Mouse (Mus musculus): ENCODE results near the gene Ufd1. TPM values are rescaled to one million over a fixed set of nuclear protein-coding genes. Genes with fewer than 3 reads are reported as not detected.

The Ufd1 gene
- polyA plus RNA-seq (2014; fragmentation: Illumina TruSeq; extraction: RNeasy Lipid Tissue Mini Kit (QIAGEN cat#74804); ENCODE audit: low read depth, low replicate concordance) = 56.4 TPM

DNA sequence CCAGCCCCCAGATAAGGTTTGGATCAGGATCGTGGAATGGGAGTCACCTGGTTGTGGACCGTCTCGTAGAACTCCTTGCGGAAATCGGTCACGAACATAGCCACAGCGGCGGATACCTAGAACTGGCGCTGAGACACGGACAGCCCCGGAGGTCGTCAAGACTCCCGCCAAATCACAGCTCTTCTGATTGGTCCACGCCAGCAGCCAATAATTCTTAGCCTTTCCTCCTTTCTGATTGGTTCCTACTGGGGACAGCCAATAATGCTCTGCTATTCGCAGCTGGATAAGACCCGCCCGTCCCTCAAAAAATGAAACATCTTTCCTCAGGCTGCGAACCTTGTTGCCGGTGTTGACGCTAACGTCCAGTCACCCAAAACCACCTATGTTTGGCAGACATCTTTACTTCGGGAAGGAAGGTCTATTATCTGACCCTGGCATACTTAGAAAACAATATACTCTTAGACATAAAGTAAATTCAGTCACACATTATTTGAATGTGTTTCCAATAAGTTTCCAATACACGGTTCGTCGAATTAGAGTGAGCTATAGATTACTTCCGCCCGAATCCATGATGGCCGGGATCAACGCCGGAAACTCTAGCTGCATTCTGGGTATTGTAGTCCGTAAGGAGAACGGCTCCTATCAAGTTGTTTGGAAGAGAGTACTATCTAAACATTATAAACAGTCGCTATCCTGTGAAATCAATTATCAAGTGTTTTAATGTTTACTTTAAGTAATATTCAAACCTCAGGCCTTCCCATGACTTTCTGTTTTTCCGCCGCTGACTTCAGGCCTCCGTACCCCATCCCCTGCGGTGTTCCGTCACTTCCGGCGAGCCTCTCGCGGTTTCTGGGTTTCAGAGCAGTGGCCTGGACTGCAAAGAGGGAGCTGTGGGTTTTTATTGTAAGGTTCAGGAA is at the start of gene Ufd1, which contains the start of gene Cdc45:
Gene Ufd1, plus strand, starts transcription at position 312 of the 917 bp plus-strand sequence.
Gene Cdc45, minus strand, starts transcription at position 520 of the 917 bp plus-strand sequence.

GRCm38 (mm10) chr16:18776556-18777100 is 35.0 kb upstream of the Ufd1 start, which contains the start of gene Cldn5:
Gene Cldn5, plus strand, starts transcription at chr16:18776847.

DNA sequence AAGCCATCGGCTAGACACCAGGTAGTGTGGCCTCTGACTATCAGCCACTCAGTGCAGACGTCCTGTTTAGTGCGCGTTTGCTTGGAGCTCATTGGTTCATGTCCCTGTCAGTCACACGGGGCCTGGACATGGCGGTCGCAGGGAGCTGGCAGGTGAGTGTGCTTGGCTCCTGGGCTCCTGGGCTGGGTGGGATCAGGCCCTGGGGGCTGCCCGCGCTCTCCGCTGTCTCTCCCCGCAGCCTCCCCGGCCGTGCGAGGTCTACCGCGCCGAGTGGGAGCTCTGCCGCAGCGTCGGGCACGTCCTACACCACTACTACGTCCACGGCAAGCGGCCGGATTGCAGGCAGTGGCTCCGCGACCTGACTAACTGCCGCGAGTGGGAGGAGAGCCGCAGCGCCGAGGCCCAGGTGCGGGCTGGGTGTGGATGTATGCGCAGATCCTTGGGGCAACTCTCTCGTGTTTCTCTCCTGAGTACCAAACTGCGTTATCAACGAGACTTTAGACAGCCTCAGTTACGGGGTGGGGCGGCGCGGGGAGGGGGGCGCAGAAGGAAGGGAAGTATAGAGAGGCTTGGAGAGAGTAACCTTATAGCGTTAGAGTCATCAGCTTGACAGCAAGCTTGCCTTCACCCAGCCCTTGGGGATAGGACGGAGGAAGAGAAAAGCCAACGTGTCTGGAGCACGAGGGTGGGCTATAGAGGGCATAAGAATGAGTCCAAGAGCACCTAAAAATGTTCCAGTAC is 25.1 kb downstream of the Ufd1 start, which contains the start of the genes 2510002D24Rik and Gm28539:
Gene 2510002D24Rik, plus strand, starts transcription at position 111 of the 741 bp plus-strand sequence.
Gene Gm28539, plus strand, starts transcription at position 117 of the 741 bp plus-strand sequence.

GRCm38 (mm10) chr16:18876442-18877308 is 65.1 kb downstream of the Ufd1 start, which contains the start of the genes Mrpl40 and Hira:
Gene Mrpl40, minus strand, starts transcription at chr16:18876862.
Gene Hira, plus strand, starts transcription at chr16:18877037.

Other genes with a start within 250 kb of the Ufd1 start
- 0.71 TPM for gene Tbx1, start 221.1 kb upstream of the Ufd1 start, polyA plus RNA-seq (2014; fragmentation: Illumina TruSeq; extraction: RNeasy Lipid Tissue Mini Kit (QIAGEN cat#74804); ENCODE audit: low read depth, low replicate concordance)
- not detected for gene Gp1bb, start 189.4 kb upstream of the Ufd1 start, polyA plus RNA-seq (2014; fragmentation: Illumina TruSeq; extraction: RNeasy Lipid Tissue Mini Kit (QIAGEN cat#74804); ENCODE audit: low read depth, low replicate concordance)
- 2.8 TPM for gene Gm49601, start 185.4 kb upstream of the Ufd1 start, polyA plus RNA-seq (2014; fragmentation: Illumina TruSeq; extraction: RNeasy Lipid Tissue Mini Kit (QIAGEN cat#74804); ENCODE audit: low read depth, low replicate concordance)
- gene Sept5, start 181.8 kb upstream of the Ufd1 start, polyA plus RNA-seq (2014; fragmentation: Illumina TruSeq; extraction: RNeasy Lipid Tissue Mini Kit (QIAGEN cat#74804); ENCODE audit: low read depth, low replicate concordance) = 5.7 TPM
- 28.2 TPM for gene Cldn5, start 34.9 kb upstream of the Ufd1 start, polyA plus RNA-seq (2014; fragmentation: Illumina TruSeq; extraction: RNeasy Lipid Tissue Mini Kit (QIAGEN cat#74804); ENCODE audit: low read depth, low replicate concordance)
- 4.1 TPM for gene Cdc45, start 208 bp downstream of the Ufd1 start, polyA plus RNA-seq (2014; fragmentation: Illumina TruSeq; extraction: RNeasy Lipid Tissue Mini Kit (QIAGEN cat#74804); ENCODE audit: low read depth, low replicate concordance)
- 31.7 TPM for gene 2510002D24Rik, start 24.8 kb downstream of the Ufd1 start, polyA plus RNA-seq (2014; fragmentation: Illumina TruSeq; extraction: RNeasy Lipid Tissue Mini Kit (QIAGEN cat#74804); ENCODE audit: low read depth, low replicate concordance)
- not detected for gene Gm28539, start 24.8 kb downstream of the Ufd1 start, polyA plus RNA-seq (2014; fragmentation: Illumina TruSeq; extraction: RNeasy Lipid Tissue Mini Kit (QIAGEN cat#74804); ENCODE audit: low read depth, low replicate concordance)
- 67.6 TPM for gene Mrpl40, start 65.1 kb downstream of the Ufd1 start, polyA plus RNA-seq (2014; fragmentation: Illumina TruSeq; extraction: RNeasy Lipid Tissue Mini Kit (QIAGEN cat#74804); ENCODE audit: low read depth, low replicate concordance)
- 16.6 TPM for gene Hira, start 65.3 kb downstream of the Ufd1 start, polyA plus RNA-seq (2014; fragmentation: Illumina TruSeq; extraction: RNeasy Lipid Tissue Mini Kit (QIAGEN cat#74804); ENCODE audit: low read depth, low replicate concordance)